Mouse (Mus musculus): ENCODE measurements around the gene Arhgap15.
A peak's percentile ranks its signal among the peaks of the same experiment; 100 is the strongest.

The Arhgap15 gene

DNA sequence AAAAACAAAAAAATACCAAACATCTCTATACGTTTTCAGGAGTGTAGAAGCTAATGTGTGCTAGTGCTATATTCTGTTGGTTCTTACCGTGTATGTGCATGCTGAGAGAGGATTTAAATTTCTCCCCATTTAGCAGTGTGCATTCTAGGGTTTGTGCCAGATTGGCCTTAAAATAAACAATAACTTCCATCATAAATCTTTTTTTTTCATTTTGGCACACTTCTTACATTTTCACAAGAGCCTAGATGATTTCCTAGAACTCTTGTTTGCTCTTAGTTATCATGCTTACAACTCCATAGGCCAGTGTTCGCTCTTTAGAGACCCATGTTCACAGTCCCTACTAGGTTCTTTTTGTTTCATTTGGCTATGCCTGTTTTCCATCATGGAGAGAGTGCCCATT lies 362.7 kb downstream of the Arhgap15 start:
- no peak for DNase-seq (ENCODE audit: low read depth, low spot score)

DNA sequence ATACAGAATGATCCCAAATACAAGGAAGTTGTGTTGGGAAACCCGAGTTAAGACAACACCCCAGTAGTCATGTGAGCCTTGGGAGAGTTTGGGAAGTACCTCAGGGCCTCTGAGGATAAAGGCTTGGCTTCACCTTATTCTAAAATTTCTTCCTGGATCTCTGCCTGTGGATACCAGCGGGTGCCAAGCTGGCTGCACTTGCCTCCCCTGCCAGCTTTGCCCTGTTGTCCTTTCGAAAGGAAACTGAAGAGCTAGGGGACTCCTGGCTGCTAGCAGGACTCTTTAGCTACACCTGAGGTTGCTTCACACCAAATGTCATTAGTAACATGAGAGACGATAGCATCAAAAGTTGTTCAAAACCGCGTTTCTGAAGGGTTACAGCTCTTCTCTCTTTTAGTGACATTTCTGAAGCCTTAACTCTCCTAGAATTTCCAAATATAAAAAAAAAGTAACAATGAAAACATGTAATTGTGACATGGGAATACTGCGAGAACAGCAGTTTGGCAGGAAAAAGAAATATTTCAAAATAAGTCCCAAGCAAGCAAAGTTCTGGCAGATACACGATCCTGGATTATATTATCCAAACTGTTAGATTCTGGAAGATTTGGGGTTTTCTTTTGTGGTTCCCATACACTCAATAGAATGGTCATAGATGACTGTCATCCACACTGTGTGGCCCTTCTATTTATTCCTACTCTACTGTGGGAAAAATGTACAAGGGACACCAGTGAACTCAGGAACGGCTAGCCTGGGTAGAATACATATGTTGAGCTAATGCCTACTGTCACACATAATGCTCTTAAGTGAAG lies 364.6 kb downstream of the Arhgap15 start:
- no peak for DNase-seq (ENCODE audit: low read depth, low spot score)

DNA sequence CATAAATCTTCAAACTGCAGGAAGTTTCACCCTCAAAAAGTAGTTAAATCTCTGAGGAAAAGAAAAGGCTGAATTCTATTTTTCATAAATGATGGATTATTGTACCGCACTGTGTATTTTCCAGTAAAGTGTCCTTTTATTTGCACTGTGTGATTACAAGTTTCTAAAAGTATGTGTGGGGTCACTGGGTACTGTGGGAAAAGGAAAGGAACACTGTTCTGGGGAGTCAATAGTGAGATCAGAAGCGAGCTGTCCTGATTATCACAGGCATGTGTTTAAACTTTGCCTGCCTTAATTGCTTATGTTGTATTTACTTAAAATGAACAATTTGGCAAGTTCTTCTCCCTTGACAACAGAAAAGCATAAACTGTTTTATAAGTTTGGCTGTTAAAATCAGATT lies 365.7 kb downstream of the Arhgap15 start:
- DNase-seq (ENCODE audit: low read depth, low spot score): no peak

DNA sequence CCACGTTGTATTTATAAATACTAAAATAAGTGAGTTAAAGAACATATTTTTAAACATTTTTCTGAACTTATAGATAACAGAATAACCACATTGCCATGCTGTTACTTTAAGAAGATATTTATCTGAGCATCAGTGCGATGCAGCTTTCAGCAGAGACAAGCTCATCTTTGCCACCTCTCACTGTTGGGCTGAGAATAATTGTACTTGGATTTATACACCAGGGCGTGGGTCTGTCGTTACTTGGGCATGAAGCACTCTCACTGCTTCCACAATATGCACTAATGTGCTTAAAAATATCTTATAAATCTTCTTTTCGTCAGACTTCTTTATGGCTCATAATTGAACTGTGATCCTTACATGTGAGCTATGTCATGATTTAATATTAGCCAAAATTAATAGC lies 372.5 kb downstream of the Arhgap15 start:
- DNase-seq (ENCODE audit: low read depth, low spot score): no peak

DNA sequence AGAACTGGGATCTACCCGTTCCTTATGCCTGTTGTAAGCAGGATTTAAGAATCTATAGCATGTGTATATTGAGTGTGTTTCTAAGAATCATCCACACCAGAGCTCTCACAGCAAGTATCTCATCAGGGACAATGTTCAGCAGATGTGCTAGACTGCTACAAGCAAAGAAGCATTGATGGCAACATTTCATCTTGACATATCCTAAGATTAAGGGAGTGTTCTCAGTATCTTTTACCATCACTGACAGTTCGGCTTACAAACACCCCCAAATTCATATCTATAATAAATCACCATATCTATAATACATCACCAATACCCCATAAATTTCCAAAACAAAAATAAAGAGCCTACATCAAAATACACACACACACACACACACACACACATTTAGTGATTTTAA lies 374.6 kb downstream of the Arhgap15 start:
- DNase-seq (ENCODE audit: low read depth, low spot score): no peak

DNA sequence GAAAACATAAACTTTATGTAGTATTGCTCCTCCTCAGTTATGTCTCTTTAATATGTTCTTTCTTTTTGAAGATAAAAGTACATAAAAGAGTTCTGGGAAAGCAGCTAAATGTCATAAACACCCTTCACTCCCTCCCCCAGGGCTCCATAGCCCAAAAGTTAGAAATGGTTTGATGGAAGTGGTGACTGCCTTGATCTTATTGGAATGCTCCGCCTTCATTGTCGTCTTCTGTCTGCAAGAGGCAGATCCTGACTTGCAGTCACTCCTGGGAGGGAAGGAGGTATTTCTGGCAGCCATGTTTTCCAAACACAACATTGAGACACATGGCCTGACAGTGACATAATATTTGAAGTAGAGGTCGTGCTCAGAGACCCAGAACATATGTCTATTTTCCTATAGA lies 375.5 kb downstream of the Arhgap15 start:
- no peak for DNase-seq (ENCODE audit: low read depth, low spot score)

DNA sequence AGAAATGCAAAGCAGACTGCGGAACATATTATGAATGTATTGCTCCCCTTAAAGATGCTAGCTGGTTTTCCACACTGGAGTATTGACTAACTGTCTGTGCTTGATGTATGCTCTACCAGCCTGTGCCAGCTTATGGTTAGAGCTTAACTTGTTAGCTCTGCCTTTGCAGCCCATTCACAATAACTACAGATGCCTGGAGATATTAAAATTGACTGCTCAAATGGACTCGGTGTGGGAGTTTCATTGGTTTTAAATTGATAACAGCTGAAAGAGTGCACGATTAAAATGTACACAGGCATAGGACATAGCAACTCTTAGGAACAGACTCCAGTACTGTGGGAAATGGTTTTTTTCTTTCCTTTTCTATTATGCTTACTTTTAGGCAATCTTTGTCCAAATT lies 376.1 kb downstream of the Arhgap15 start:
- no peak for DNase-seq (ENCODE audit: low read depth, low spot score)

DNA sequence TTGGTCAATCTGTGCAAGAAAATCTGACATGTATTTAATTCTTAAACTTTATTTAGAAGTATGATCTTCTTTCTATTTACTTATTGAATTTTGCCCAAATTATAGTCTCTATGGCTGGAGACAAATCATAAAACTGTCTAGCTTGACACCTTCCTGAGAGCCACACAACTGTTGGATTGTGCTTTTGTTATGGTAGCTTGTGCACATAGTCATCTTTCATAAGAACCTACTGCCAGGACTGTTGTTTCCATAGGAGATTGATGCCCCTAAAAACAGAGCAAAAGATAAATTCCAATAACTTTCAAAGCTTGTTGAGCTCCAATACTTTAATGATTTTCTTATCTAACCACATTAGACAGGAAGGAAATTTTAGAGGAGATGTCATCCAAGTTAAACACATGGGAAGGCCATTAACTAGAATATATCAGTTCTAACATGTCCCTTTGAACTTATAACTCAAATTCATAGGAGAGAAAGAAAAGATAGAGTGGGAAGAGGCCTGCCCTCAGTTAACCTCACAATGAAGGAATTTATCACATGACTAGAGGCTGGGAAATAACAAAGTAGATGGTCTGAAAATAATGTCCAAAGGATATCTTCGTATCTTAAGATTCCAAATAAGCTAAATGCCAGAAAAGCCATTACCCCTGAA lies 377.5 kb downstream of the Arhgap15 start:
- no peak for DNase-seq (ENCODE audit: low read depth, low spot score)

DNA sequence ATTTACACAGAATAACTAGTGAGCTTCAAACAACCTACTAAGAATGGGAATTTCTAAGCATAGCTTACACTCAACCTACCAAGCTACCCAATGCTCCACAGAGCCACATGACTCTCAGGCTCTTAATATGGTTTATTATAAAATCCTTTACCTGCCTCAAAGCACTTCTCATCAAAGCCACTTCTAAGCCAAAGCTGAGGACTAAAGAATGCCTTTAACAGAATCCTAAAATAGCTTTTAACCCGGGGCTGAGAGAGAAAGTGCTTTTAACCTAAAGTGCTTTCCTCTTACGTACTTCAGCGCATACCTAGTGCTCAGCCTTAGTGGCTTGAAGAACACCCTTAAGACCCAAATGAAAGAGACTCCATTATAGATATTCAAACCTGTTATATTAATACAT lies 380.9 kb downstream of the Arhgap15 start:
- no peak for DNase-seq (ENCODE audit: low read depth, low spot score)

DNA sequence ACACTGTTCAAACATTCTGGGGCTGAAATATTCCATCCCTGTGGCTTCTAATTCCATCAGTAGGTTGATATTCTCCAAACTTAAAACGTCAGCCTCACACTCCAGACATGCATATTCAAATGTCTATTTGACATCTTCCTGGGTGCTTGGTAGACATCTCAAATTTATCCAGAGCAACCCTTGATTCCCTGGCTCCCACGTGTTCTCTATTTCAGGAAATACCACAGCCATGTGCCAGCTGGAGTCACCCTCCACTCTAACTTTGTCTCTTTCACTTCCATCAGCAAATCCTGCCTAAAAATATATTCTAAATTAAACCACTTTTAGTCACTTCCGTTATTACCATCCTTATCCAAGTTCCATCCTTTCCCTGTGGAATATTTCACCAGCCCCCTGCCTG lies 382.6 kb downstream of the Arhgap15 start:
- peak; percentile 88 for DNase-seq (ENCODE audit: low read depth, low spot score)

DNA sequence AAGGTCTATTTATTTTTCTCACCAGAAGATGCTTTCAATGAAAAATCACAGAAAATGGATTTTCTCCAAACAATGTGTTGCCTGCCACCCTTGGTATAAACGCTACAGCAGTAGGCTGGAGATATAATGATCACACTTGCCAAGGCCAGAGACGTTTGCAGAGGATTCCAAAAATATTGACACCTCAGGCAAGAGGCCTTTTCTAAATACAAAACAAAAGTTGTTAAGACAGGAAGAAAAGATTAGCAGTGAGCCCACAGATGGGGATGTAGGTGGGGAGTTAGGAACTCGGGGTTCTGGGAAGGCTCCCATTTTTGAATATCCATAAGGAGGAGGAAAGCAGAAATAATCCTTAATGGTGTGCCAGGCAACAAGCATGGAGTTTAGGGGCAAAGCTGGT lies 386.2 kb downstream of the Arhgap15 start:
- peak; percentile 79 for DNase-seq (ENCODE audit: low read depth, low spot score)

DNA sequence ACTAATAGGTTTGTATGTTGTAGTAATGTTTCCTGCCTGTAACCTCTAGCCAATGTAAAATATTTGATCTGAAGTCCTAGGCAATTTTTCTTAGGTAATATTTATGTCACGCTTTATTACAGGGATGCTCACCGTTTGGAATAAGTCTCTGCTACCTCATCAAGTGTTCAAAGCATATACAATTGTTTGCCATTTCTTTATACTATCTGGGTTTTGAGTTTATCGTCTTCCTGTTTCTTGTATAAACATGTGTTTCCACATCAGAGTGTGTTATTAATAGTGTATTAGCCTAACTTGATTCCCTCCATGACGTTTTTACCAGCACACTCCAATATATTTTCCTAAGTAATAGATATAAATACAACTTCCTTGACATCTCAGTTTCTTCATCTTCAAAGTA lies 391.8 kb downstream of the Arhgap15 start:
- DNase-seq (ENCODE audit: low read depth, low spot score): no peak

DNA sequence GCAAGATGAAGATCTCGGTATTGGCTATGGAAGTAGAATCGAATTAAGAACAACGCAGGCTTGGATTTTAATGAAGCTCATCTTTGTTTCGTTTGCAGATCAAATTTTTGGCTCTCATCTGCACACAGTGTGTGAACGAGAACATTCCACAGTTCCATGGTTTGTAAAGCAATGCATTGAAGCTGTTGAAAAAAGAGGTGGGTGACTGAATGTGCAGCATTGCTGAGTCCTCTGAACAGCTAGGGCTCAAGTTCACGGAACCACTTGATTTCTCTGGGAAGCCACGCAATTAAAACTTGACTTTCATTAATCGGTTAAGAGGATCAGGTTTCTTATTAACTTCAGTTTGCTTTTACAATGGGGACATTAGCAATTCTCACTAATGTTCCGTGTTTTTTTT lies 393.5 kb downstream of the Arhgap15 start:
- peak; percentile 32 for DNase-seq (ENCODE audit: low read depth, low spot score)

DNA sequence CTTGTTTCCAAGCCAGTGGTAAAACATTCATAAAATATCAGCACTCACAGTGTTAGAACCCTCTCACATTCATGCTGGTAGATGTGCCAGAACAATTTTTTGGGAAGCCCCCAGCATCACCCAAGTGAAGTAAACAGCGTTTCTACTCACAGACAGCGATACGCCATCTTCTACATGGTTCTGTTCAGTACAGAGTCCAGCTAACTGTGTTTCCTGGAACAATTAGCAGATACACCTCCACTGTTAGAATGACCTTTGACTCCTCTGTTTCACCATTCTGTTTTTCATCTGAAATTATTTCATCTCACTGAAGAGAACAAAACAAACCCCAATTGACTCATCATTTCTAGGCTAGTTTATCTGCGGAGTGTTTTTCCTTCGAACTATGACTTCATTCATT lies 394.0 kb downstream of the Arhgap15 start:
- DNase-seq (ENCODE audit: low read depth, low spot score): no peak

DNA sequence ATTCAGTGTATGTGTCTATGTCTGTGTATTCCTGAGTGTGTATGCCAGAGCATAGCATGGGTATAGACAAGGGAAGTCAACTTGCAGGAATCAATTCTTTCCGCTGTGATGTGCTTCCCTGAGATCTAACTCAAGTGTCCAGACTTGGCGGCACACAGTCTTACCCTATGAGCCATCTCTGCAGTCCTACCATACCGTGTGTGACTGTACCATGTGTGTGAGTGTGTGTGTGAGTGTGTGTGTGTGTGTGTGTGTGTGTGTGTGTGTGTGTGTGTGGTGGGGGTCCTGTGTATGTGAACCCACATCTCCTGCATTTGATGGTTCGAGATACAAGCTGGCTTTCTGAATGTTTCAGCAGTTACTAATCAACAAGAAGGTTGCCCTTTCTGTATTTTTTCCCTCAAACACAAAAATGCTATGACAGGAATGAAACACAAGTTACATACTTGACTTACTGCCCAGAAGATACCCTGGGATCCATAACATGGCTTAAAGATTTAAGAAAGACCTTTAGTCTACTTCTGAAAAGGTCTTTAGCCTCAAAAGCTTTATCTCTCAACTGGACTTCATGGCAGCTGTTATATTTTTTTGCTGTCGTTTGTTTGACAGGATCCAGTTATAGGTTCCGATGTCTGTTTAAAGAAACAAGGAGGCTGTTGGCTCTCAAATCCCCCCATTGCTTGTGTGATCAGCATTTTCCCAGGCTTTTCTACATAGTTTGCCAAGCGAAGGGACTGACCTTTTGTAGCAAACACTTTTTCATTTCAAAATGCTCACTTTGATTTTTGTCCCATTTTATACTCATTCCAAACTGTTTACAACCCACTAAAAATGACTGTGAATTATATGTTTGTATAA lies 397.7 kb downstream of the Arhgap15 start:
- no peak for DNase-seq (ENCODE audit: low read depth, low spot score)

DNA sequence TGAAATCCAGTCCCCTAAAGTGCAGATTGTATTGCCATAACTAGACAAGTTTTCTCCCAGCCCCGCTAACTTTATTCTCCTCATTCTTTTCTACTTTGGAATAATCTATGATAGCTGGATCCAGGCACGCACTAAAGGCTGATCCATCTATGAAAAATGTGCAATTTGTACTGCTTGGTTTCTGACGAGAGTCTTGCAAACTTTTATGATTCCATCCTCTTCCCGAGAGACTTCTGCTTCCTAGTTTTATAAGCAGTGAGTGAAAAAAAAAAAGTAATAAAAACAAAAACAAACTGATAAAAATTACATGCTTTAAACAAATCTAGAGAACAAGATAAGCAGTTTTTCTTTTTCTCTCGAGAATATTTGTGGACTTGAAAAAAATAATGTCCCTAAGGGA lies 398.9 kb downstream of the Arhgap15 start:
- no peak for DNase-seq (ENCODE audit: low read depth, low spot score)

DNA sequence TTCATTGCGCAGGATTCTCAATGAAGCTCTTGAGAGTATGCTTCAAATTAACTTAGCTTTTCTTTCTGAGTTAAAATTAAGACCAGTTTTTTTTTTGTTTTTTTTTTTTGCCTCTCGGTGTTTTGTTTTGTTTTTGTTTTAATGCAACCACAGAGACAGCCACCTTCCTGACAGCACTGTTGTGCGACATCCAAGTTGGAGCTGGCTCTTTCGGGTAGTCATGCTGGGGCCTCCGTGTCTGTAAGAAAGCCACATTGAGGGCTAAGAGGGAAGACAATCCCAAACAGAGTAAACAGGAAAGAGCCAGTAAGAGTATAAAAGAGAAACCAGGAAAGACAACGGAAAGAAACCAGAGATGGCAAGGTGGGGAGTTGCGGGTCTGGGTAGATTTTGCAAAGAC lies 399.3 kb downstream of the Arhgap15 start:
- no peak for DNase-seq (ENCODE audit: low read depth, low spot score)

DNA sequence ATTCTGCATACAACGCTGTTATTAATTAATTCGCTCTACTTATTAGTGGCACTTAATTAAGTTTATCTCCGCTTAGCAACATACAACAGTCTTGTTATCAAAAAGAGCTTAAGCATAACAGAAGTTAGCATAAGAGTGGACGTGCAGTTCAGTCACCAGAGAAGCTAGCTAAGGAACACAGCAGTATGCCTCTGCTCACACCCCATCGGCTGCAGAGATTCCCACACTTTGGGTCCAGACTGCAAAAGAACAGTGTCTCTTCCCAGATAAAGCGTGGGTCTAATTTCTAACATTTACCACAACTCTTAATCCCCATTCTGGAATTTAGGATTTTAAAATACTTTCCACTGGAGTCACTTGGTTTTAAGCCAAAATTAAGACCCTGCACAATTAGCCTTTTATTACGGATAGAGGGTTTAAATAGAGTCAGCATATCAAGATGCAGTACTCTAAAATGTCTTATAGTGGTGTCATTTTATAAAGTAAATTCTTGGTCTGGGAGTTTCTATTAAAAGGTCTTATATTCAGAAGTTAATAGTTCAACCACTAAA lies 400.0 kb downstream of the Arhgap15 start:
- no peak for DNase-seq (ENCODE audit: low read depth, low spot score)

DNA sequence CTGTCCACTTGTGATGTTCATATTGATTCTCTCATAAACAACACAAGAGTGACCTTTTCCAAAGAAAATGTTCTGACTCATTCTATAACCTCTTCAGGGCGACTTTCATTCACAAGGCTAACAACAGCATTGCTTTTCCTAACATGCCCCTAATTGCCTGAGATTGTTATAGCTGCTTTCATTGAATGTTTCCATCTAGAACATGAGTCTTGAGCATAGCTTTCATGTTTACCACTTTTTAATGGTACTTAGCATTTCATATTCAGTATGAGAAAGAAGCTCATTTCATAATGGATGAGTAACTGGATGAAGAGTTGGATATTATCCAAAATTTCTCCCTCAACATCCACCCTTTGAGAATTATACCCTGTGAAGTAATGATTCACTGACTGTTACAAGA lies 403.7 kb downstream of the Arhgap15 start:
- DNase-seq (ENCODE audit: low read depth, low spot score): no peak

DNA sequence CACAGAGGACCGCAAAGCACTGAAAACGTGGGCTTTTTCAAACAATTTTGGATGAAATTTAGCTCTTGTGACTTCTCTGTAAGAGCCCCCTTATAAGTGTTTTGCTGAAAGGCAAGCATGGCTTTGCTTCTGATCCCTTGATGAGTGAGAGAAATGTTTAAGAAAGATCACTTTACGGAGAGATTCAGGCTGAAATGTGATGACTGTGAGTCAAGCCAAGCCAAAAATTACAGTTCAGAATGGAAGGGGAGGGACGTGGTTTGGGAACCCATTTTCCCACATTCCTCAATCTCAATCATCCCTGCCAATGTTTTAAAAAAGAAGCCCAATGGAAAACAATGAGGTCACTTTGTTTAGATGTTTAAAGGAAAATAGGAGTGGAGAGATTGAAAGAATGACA lies 411.7 kb downstream of the Arhgap15 start:
- DNase-seq (ENCODE audit: low read depth, low spot score): no peak

DNA sequence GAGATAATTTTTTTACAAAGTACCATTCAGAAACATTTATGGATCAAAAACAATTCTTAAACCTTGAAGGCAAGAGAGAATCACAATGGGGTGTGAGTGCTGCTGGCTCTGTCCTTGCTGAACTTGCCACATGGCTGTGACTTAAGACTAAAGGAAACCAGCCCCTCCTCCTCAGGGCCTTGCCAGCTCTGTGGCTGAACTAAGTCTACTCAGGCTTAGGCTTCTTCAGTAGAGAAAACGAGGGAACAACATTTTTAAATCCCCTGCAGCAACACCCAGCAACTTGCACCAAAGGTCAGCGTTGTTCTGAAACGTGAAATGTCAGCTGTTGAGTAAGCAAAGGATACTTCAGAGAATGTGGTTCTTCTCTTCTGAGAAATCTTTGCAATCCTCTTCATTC lies 417.2 kb downstream of the Arhgap15 start:
- DNase-seq (ENCODE audit: low read depth, low spot score): peak; percentile 7

DNA sequence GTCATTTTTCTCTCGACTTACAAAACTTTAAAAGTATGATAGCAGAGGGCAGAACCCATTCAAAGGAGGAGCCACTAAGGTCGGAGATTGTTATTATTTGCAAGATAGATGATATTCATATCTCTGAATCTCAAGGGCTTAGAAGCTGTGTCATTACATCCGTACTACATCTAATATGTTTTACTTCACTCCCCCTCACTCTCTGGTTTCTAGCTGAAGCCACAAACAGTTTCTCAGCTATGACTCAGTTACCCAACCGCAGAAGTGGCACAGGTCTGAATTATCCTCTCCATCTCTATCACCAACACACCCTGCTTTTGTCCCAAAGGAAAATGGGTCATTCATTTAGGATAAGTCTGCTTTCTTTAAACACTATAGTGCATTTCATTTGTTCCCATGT lies 418.1 kb downstream of the Arhgap15 start:
- no peak for DNase-seq (ENCODE audit: low read depth, low spot score)

Data from brain, adult 2 months (tissue).